Mouse (Mus musculus): ENCODE results near the gene Syna. TPM values are rescaled to one million over a fixed set of nuclear protein-coding genes. Genes with fewer than 3 reads are reported as not detected.

The Syna gene
- polyA plus RNA-seq, 1 experiment = not detected

DNA sequence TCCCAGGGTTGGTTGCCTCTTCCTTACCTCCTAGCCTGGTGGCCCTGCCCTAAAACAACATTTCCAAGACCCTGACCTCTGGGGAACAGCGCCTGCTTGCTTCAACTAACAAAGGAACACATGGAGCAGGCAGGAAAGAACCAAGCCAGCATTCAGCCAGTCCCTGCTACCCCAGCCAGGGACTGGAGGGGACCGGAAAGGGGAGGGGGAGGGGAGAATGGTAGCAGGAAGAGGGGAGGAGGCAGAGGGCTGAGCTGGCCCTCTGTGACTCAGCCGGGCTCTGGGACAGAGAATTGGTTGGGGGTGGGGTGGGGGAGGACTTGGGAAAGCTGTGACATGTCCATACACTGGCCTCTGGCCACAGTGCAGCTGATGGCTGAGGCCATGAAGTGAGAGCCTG, 20.1 kb downstream of the Syna start:
- H3K4me3 ChIP-seq (replicated peaks; ENCODE audit: control insufficient read depth, low read depth, low read length) = no peak overlapping the region
- TF ChIP-seq POLR2A (IDR thresholded peaks at IDR 0.05; ENCODE audit: borderline replicate concordance, control insufficient read depth, low read depth, low read length) (no peak), CTCF (IDR thresholded peaks at IDR 0.05; ENCODE audit: control insufficient read depth, insufficient read depth, low read length) (no peak)
- no peaks in the 10 kb centered on the region for H3K4me1 ChIP-seq (ENCODE audit: control insufficient read depth, insufficient read depth, low read length)
- WGBS = 15% methylated on average over 3 of the region's 3 CpGs
- no peak overlapping the region for H3K27ac ChIP-seq (ENCODE audit: control insufficient read depth, insufficient read depth, low read depth, low read length, poor library complexity)

GRCm38 (mm10) chr5:134536036-134536435, 23.9 kb downstream of the Syna start:
- TF ChIP-seq POLR2A (IDR thresholded peaks at IDR 0.05; ENCODE audit: borderline replicate concordance, control insufficient read depth, low read depth, low read length) (no peak), CTCF (IDR thresholded peaks at IDR 0.05; ENCODE audit: control insufficient read depth, insufficient read depth, low read length) (no peak)

DNA sequence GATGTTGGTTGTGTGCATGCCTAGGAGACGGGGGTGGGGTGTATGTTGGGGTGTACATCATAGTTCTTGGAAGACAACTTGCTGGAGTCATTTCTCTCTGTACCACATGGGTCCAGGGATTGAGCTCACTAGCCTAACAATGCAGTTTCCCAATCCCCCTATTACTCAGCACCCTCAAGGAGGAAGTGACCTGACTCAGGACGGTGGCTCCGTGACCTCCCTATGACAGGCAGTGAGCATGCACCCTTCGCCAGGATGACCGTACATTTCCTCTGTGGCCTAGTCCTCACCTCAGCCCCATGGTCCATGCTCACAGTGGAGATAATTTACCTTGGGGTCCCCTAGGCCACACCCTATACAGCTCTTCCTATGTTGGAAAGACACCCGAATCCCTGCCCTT, 27.6 kb downstream of the Syna start:
- Histone ChIP-seq H3K27ac (ENCODE audit: control insufficient read depth, insufficient read depth, low read depth, low read length, poor library complexity) (no peak overlapping the region), H3K4me1 (ENCODE audit: control insufficient read depth, insufficient read depth, low read length) (peaks cover 1% of the 10 kb centered on the region; the same call in 1 of the 2 replicates), H3K4me3 (replicated peaks; ENCODE audit: control insufficient read depth, low read depth, low read length) (no peak overlapping the region)
- TF ChIP-seq CTCF (IDR thresholded peaks at IDR 0.05; ENCODE audit: control insufficient read depth, insufficient read depth, low read length) = no peak
- TF ChIP-seq POLR2A (IDR thresholded peaks at IDR 0.05; ENCODE audit: borderline replicate concordance, control insufficient read depth, low read depth, low read length) = no peak
- 40% methylated on average over 6 of the region's 6 CpGs for WGBS

More at GRCm38 (mm10) chr5:134536036-134536435, 23.9 kb downstream of the Syna start:
- Histone ChIP-seq H3K4me3 (replicated peaks; ENCODE audit: control insufficient read depth, low read depth, low read length) (no peak overlapping the region), H3K4me1 (ENCODE audit: control insufficient read depth, insufficient read depth, low read length) (peaks cover 1% of the 10 kb centered on the region; the same call in 1 of the 2 replicates), H3K27ac (ENCODE audit: control insufficient read depth, insufficient read depth, low read depth, low read length, poor library complexity) (no peak overlapping the region)
- WGBS = 66% methylated on average over 6 of the region's 6 CpGs

DNA sequence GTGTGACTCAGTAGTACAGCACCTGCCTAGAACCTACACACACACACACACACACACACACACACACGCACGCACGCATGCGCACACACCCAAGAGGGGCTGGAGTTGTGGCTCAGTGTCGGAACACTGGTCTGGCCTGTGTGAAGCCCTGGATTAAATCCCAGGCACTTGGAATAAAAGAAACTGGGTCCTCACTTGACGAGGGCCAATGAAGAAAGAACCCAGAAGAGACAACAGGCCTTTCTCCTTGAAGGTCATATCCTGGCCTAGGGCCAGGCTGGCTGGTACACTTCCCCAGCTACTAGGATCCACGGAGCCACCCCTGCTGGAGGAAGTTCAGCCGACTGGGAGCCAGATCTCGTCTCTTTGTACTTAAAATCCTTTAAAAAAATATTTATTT, 28.4 kb downstream of the Syna start:
- WGBS = 78% methylated on average over 9 of the region's 9 CpGs
- peaks cover 1% of the 10 kb centered on the region; the same call in 1 of the 2 replicates for H3K4me1 ChIP-seq (ENCODE audit: control insufficient read depth, insufficient read depth, low read length)
- H3K4me3 ChIP-seq (replicated peaks; ENCODE audit: control insufficient read depth, low read depth, low read length) = no peak overlapping the region
- TF ChIP-seq POLR2A (IDR thresholded peaks at IDR 0.05; ENCODE audit: borderline replicate concordance, control insufficient read depth, low read depth, low read length) = no peak
- H3K27ac ChIP-seq (ENCODE audit: control insufficient read depth, insufficient read depth, low read depth, low read length, poor library complexity) = no peak overlapping the region

DNA sequence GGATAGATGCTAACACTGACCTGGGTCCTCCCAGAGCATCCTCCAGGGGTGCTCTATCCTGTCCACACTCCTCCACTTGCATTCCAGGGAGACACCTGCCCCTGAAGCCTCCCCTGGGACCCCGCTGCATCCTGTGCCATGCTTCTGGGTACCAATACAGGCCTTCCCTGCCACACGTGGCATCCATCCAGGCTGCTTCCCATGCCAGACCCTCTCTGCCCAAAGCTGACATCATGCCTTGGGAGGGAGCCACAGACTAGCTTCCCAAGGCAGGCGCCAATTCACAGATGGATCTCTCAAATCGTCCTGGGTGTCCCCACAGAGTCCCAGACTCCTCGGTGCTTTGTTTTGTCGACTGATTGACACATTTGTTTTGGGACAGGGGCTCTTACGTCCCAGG, 29.1 kb downstream of the Syna start:
- H3K4me1 ChIP-seq (ENCODE audit: control insufficient read depth, insufficient read depth, low read length) = peaks cover 1% of the 10 kb centered on the region; the same call in 1 of the 2 replicates
- TF ChIP-seq POLR2A (IDR thresholded peaks at IDR 0.05; ENCODE audit: borderline replicate concordance, control insufficient read depth, low read depth, low read length) (no peak), CTCF (IDR thresholded peaks at IDR 0.05; ENCODE audit: control insufficient read depth, insufficient read depth, low read length) (no peak)
- H3K27ac ChIP-seq (ENCODE audit: control insufficient read depth, insufficient read depth, low read depth, low read length, poor library complexity) = no peak overlapping the region
- no peak overlapping the region for H3K4me3 ChIP-seq (replicated peaks; ENCODE audit: control insufficient read depth, low read depth, low read length)
- WGBS = 83% methylated on average over 7 of the region's 7 CpGs

DNA sequence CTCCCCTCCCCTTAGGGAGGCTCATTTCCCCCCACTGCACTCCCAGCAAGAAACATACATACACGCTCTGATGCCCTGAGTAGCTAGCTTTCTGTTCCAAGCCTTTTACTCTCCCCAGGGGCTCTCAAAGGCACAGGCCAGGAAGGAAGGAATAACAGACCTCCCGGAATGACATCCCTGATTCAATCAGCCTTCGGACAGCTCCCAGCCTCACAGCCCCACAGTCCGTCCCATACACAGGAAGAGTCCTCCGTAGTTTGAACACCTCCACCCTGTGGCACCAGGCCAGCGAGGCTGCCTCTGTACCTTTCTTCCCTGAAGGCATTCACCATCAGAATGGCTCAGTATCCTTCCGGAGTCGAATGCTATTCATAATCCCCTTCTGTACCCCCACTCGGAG, 31.5 kb downstream of the Syna start:
- Histone ChIP-seq H3K4me3 (replicated peaks; ENCODE audit: control insufficient read depth, low read depth, low read length) (no peak overlapping the region), H3K27ac (ENCODE audit: control insufficient read depth, insufficient read depth, low read depth, low read length, poor library complexity) (no peak overlapping the region), H3K4me1 (ENCODE audit: control insufficient read depth, insufficient read depth, low read length) (peaks cover 1% of the 10 kb centered on the region; the same call in 1 of the 2 replicates)
- TF ChIP-seq CTCF (IDR thresholded peaks at IDR 0.05; ENCODE audit: control insufficient read depth, insufficient read depth, low read length) = no peak
- no peak for TF ChIP-seq POLR2A (IDR thresholded peaks at IDR 0.05; ENCODE audit: borderline replicate concordance, control insufficient read depth, low read depth, low read length)
- WGBS = 79% methylated on average over 9 of the region's 9 CpGs

GRCm38 (mm10) chr5:134525971-134526711, 33.8 kb downstream of the Syna start:
- H3K27ac ChIP-seq (ENCODE audit: control insufficient read depth, insufficient read depth, low read depth, low read length, poor library complexity) = no peak overlapping the region
- H3K4me3 ChIP-seq (replicated peaks; ENCODE audit: control insufficient read depth, low read depth, low read length) = no peak overlapping the region
- WGBS = 90% methylated on average over 15 of the region's 15 CpGs
- TF ChIP-seq CTCF (IDR thresholded peaks at IDR 0.05; ENCODE audit: control insufficient read depth, insufficient read depth, low read length) = peak; percentile 12; the same call in 1 of the 2 replicates
- no peak for TF ChIP-seq POLR2A (IDR thresholded peaks at IDR 0.05; ENCODE audit: borderline replicate concordance, control insufficient read depth, low read depth, low read length)
- H3K4me1 ChIP-seq (ENCODE audit: control insufficient read depth, insufficient read depth, low read length) = no peaks in the 10 kb centered on the region; the same call in 1 of the 2 replicates

DNA sequence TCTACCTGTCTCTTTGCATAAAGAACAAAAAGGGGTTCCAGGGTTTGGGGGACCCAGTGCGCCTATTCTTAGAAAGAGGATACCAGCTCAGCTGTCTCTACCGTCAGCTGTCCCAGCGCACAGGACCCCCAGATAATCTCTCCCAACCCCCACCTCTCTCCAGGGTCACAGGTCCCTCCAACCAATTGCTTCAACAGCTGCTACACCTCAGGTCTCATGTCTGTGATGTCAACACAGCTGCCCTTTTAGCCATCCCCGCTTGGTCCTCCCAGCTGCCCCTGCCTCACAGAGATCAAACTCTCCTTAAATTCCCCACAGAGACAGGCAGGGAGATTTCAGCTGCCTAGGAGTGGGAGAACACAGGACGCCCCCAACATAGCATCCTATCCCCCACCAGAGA, 36.2 kb downstream of the Syna start:
- Histone ChIP-seq H3K4me1 (ENCODE audit: control insufficient read depth, insufficient read depth, low read length) (no peaks in the 10 kb centered on the region; the same call in 1 of the 2 replicates), H3K4me3 (replicated peaks; ENCODE audit: control insufficient read depth, low read depth, low read length) (no peak overlapping the region), H3K27ac (ENCODE audit: control insufficient read depth, insufficient read depth, low read depth, low read length, poor library complexity) (no peak overlapping the region)
- WGBS = 87% methylated on average over 5 of the region's 5 CpGs
- TF ChIP-seq POLR2A (IDR thresholded peaks at IDR 0.05; ENCODE audit: borderline replicate concordance, control insufficient read depth, low read depth, low read length) (no peak), CTCF (IDR thresholded peaks at IDR 0.05; ENCODE audit: control insufficient read depth, insufficient read depth, low read length) (no peak)
